Mouse (Mus musculus) gastrocnemius, postnatal 14 days (tissue): ENCODE data around the gene Mybpc2. TPM values are rescaled to one million over a fixed set of nuclear protein-coding genes. Genes with fewer than 3 reads are reported as not detected.

Experiments
- DNase-seq: peaks from one replicate; pipeline ENCODE4 v3.0.0; 2021; ENCODE audit warnings: mixed read lengths
- intact Hi-C: fragments of 180-260 bp; cut with DNase I; formaldehyde crosslinking; loops from one replicate; pipeline ENCODE4 v1.15.1; 2025; ENCODE audit warnings: low total_unique reads
- total RNA-seq, 2 experiments: library from RNA; stranded (reverse); gene quantifications; 2 replicates each; pipeline ENCODE4 v1.2.3; 2021

Gene Mybpc2
- total RNA-seq, 2 experiments from 2014 or later = 3,999 to 4,490 TPM

DNA sequence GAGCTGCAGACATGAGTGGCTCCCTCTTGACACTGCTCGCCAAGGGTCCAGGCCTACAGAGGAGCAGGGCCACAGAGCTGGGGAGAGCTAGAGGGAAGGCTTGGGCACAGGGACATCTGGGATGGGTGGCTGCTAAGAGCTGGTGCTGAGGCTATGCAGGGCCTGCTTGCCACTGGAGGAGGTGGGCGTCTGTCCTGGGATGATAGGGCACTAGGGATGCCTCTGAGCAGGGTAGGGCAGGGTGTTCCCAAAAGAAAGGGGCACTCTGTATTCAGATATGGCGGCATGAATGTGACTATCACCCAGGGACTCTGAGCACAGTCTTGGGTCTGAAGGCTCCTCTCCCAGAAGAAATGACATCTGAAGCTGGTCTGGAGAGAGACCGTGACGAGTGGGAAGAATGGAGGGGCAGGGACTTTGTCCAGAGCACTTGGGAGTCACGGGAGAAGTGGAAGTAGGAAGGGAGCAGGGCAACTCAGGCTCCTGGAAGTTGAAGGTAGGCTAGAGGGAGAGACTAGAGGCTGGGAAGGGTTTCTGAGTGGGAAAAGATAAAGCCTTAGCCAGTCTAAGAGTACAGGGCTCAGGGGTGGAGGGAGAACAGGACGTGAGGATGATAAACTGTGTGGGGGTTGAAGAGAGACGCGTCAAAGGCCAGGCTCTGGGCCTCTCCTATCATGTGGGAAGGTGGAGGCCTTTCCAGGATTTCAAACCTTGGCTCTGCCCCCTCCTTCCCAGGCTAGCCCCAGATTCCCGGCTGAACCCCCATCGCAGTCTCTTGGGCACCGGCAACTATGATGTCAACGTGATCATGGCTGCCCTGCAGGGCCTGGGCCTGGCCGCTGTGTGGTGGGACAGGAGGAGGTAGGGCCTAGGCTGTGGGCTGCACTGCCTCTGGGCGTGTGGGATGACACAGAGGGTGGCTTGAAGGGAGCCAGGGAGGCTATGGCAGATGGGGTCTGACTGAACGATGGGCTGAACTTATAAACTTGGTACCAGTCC, 54.5 kb downstream of the Mybpc2 start:
- intact Hi-C loops = loop anchor here (10.0 kb wide), 1 partner anchor 205 kb away; the partner anchor contains the start of gene Gm15517

DNA sequence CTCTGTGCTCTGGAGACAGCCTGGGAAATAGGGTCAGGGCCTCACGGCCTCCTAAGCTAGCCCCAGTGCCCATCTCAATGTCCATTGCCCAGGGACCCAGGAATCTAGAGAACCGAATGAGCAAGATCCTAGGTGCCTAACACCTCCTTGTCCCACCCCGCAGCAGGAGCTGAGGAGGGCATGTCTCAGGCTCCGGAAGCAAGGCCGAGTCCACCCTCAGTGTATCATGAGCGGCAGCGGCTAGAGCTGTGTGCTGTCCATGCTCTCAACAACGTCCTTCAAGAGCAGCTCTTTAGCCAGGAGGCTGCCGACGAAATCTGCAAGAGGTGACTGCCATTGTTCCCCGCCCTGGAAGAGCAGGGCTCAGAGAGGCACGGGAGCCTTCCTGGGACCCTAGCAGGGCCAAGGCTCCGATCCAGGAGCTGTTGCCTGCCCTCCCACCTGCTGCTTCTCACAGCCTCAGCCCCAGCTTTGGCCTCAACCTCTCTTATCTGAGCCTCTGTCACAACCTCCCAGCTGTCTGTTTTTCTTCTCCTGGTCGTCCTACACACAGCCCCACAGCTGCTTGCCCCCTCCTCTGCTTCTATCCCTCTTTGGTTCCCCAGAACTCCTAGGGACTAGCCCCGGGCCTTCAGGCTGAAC, 55.7 kb downstream of the Mybpc2 start:
- intact Hi-C loops = no loop called here
- DNase-seq = no peak

More for the DNA sequence above, 54.5 kb downstream of the Mybpc2 start:
- no peak for DNase-seq

DNA sequence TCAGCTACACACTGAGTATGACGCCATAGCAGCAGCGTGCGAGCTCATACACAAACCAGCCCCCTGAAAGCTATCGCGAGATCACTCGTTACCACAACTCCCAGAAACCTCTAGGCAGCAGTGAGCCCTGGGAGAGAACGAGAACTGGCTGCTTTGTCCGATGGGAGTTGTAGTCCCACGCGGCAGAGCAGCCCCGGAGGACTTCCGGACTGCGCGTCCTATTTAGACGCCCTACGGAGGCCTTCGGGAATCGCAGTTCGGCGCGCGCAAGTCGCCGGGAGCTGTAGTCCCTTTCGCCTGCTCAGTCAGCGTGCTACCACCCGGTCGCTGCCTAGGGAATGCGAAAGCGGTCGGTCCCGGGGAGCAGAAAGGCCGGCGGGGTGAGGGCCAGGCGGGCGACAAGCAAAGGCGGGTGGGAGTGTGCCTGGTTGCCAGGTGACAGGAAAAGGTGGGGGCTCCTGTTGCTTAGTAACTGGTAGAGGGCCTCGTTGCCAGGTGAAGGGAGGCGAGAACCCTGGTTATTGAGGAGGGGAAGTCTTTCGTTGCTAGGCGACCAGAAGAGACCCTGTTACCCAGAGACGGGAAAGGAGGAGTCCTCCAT, 56.5 kb downstream of the Mybpc2 start, which contains the start of gene Josd2:
Gene Josd2 (plus strand): TSS at position 170 of the 601 bp plus-strand sequence.
- intact Hi-C loops = no loop called here
- DNase-seq = peak; percentile 94

DNA sequence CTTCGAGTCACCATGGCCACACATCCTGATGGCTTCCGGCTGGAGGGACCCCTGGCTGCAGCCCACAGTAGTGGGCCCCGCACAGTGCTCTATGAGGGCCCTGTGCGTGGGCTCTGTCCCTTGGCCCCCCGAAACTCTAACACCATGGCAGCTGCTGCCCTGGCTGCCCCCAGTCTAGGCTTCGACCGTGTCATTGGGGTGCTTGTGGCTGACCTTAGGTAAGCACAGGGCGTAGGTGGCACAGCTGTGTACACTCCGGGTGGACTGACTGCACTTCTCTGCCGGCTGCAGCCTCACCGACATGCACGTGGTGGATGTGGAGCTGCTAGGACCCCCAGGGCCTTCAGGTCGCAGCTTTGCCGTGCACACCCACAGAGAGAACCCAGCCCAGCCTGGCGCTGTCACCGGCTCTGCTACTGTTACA, 57.6 kb downstream of the Mybpc2 start:
- no peak for DNase-seq
- intact Hi-C loops = no loop called here

DNA sequence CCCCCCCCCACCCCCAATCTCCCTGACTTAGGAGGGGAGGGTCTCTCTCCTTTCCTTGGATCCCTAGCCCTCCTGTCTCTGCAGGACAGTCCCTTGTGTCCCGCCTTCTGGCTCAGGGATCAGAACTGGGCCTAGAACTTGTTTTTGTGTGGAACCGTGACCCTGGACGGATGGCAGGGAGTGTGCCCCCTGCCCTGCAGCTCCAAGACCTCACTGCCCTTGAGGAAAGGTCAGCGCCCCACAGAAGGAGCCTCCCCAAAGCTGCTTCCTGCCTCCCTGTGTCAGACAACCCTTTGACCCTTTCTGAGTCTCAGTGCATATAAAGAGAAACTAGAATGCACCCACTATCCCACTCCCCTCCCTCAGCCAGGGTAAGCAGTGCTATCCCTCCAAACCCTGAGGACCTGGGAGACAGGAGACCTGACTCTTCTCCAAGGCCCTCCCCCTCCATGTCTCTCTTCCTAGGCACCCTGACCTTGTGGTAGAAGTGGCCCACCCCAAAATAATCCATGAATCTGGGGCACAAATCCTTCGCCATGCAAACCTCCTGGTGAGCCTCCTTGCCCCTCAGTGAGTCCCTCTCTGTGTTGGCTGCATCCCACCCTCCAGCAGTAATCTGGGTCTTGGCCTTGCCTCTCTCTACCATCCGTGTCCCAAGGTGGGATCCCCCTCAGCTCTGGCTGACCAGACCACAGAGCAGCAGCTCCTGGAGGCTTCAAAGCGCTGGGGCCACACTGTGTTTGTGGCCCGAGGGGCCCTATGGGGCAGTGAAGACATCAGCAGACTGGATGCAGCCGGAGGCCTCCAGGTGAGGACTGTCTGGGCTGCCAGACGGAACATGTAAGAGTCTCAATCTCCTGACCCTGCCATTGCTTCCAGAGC, 58.2 kb downstream of the Mybpc2 start:
- DNase-seq = no peak
- intact Hi-C loops = no loop called here

DNA sequence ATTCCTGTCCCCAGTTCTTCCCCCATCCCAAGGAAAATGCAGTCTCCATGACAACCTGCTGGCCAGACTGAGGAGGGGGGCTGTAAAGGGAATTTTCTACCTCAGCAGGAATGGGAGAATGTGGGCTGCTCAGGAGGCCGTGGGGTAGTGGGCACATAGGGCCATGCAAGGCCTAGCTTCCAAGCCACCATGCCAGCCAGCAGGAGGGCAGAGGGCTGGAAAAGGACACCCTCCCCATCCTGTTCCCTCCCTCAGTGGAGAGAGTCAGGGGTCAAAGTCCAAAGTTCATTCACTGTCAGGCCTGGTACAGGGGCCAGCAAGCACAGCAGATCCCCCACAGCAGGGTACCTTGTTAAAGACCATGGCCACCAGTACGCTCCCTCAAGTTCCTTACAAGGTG, 59.3 kb downstream of the Mybpc2 start, which contains the start of gene Aspdh:
Gene Aspdh (plus strand): TSS at position 281 of the 400 bp plus-strand sequence.
- DNase-seq = no peak
- intact Hi-C loops = no loop called here

DNA sequence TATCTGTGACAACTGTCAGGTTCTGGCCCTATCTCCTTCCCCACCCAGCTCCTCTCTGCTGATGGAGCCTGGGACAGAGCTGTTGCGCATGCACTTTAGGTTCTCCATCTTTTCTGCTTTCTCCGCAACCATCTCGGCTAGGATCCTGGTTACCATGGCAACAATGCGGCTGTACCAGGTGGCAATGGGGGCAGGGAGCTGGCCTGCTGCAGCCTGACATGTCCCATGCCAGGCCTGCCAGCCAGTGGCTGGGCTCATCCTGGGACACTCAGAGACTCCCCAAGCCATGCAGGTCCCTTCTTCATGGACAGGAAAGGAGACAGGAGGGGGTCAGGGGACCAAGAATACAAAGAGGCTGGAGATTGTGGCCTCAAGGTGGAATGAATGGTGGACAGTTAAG, 59.9 kb downstream of the Mybpc2 start:
- DNase-seq = no peak
- intact Hi-C loops = no loop called here

DNA sequence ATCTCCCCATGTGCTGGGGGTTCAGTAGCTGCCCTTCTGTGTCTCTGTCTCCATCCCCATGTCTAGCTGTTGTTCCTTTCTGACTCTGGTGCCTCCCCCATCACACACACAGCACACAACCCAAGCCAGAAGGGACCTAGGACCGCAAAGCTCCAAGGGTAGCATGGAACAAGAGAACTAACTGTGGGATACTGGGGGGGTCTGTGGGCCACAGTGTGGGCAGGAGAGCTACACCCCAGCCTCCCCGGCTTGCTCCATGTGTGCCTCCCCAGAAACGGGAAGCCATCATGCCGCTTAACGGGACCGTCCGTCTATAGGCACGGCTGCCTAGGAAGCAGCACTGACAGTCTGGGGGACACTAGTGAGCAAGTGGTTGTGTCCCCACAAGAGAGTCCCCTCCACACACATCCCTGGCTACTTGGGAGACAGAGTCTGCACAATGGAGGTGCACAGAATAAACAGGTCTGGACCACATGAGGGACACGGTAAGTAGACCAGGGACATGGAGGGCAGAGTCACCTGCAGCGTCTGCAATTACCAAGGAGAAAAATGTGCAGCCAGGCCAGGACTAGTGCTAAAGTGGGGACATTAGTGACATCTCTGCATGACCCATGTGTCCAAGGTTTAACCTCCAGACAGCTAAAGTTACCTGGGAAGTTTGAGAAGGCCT, 60.8 kb downstream of the Mybpc2 start:
- no peak for DNase-seq
- intact Hi-C loops = no loop called here

DNA sequence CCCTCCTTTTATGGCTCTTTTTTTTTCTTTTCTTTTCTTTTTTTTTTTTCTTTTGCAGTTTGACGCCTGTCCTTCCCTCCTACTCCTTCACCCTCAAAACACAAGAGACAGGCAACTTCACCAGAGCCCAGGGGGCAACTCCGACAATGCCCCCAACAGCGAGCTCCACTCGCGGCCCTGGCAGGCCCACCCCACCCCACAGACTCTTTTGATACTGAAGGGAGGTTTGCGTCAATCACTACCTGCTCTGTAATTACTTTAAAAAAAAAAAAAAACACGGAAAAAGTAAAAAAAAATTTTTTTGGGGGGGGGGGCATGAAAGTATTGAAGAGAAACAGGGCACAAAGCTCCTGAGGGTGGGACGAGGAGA, 61.4 kb downstream of the Mybpc2 start:
- intact Hi-C loops = no loop called here
- no peak for DNase-seq

DNA sequence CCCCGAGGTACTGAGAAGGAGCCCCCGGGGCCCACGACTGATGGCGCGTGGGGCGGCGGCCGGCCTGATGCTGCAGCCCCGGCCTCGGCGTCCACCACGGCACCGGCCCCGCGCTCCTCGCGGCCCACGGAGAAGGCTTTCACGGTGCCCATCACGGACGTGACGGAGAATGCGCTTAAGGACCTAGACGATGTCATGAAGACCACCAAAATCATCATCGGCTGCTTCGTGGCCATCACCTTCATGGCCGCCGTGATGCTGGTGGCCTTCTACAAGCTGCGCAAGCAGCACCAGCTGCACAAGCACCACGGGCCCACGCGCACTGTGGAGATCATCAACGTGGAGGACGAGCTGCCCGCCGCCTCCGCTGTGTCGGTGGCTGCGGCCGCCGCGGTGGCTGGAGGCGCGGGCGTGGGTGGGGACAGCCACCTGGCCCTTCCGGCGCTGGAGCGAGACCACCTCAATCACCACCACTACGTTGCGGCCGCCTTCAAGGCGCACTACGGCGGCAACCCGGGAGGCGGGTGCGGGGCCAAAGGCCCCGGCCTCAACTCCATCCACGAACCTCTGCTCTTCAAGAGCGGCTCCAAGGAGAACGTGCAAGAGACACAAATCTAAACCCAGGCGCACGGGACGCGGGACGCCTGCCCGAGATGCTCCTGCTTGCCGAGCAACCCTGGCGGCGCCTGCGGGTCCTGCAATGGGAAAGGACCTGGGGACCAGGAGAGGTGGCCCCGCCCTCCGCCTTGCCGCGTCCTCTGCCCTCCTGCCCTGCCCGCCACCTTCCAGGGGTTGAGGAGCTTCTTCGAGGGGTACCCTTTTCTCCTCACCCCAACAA, 62.0 kb downstream of the Mybpc2 start:
- peak; percentile 58 for DNase-seq
- intact Hi-C loops = no loop called here

DNA sequence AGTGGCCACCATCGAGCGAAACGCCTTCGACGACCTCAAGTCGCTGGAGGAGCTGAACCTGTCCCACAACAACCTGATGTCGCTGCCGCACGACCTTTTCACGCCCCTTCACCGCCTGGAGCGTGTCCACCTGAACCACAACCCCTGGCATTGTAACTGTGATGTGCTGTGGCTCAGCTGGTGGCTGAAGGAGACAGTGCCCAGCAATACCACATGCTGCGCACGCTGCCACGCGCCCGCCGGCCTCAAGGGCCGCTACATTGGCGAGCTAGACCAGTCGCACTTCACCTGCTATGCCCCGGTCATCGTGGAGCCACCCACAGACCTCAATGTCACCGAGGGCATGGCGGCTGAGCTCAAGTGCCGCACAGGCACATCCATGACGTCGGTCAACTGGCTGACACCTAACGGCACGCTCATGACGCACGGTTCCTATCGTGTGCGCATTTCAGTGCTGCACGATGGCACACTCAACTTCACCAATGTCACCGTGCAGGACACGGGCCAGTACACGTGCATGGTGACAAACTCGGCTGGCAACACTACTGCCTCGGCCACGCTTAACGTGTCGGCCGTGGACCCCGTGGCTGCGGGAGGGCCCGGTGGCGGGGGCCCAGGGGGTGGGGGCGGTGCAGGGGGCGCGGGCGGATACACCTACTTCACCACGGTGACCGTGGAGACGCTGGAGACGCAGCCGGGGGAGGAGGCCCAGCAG, 62.8 kb downstream of the Mybpc2 start:
- intact Hi-C loops = no loop called here
- DNase-seq = no peak

DNA sequence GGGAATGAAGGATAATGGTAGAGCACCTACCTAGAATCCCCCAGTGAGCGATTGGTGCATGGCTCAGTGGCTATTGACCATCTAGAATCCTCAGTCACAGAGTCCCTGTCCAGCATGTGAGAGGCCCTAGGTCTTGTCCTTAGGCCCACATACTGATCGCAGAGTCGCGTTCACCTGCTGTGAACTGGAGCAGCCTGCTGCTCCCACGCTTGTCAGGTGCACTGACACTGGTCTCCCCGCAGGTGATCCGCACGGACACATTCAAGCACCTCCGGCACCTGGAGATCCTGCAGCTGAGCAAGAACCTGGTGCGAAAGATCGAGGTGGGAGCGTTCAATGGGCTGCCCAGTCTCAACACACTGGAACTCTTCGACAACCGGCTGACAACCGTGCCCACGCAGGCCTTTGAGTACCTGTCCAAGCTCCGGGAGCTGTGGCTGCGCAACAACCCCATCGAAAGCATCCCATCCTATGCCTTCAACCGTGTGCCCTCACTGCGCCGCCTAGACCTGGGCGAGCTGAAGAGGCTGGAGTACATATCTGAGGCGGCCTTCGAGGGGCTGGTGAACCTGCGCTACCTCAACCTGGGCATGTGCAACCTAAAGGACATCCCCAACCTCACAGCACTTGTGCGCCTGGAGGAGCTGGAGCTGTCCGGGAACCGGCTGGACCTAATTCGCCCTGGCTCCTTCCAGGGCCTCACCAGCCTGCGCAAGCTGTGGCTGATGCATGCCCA, 63.5 kb downstream of the Mybpc2 start:
- intact Hi-C loops = no loop called here
- no peak for DNase-seq

DNA sequence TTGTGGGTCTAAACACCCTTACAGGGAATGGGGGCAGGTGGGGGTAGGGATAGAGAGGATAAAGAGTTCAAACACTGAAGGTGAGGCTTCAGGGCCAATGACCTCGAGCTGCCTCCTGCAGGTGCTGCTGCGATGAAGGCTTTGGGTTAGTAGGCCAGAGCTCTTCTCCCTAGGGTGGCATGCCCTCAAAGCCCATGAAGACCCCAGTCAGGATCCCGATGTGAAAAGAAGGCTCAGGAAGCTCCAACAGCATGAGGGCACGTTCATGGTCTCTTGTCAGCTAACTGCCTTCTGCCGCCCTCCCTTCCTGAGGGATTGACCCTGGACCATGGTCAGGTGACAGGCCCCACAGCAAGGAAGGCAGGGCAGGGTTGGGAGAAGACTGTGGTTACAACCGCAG, 64.4 kb downstream of the Mybpc2 start:
- intact Hi-C loops = no loop called here
- no peak for DNase-seq

DNA sequence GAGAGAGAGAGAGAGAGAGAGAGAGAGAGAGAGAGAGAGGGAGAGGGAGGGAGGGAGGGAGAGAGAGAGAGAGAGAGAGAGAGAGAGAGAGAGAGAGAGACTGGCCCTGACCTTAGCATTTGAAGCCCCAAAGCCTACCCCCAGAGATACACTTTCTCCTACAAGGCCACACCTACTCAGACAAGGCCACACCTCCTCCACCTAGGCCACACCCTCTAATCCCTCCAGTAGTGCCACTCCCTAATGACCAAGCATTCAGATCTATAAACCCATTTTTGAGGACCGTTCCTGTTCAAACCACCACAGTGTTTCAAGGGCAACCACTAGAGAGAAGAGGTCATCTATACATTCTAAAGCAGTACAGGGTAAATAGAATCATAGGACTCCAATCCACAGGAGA, 68.2 kb downstream of the Mybpc2 start:
- no peak for DNase-seq
- intact Hi-C loops = no loop called here

DNA sequence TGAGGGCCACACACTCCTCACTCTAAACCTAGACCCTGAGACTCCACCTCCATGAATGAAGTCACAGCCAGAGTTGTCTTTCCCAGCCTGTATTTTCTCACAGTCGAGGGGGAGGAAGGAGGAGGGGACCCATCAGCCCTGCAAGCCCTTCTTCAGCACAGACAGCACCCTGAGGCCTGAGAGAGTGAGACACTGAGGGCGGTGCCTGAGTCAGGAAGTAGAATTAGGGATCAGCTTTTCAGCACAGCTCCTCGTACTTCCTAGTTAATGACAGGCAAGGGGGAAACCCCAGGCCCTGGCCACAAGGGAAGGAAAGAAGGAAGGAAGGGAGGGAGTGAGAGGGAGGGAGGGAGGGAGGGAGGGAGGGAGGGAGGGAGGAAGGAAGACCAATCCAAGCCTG, 71.2 kb downstream of the Mybpc2 start:
- peak; percentile 2 for DNase-seq
- intact Hi-C loops = no loop called here
